Mouse (Mus musculus): Measurements from ENCODE around the gene Aamp.

Gene Aamp

GRCm38 (mm10) chr1:74250096-74250495 lies 34.4 kb downstream of the Aamp start:
- in situ Hi-C loops (cut with MboI; ENCODE audit: low pct_unique_long_range_greater_than_20kb in 1 of 2, low sequenced_read_pairs in 2 of 2, unreplicated experiment in 1 of 2) = no loop called here

GRCm38 (mm10) chr1:74249331-74249980 lies 35.1 kb downstream of the Aamp start:
- in situ Hi-C loops (cut with MboI; ENCODE audit: low pct_unique_long_range_greater_than_20kb in 1 of 2, low sequenced_read_pairs in 2 of 2, unreplicated experiment in 1 of 2) = no loop called here

GRCm38 (mm10) chr1:74248799-74249198 lies 35.7 kb downstream of the Aamp start:
- in situ Hi-C loops (cut with MboI; ENCODE audit: low pct_unique_long_range_greater_than_20kb in 1 of 2, low sequenced_read_pairs in 2 of 2, unreplicated experiment in 1 of 2) = no loop called here

DNA sequence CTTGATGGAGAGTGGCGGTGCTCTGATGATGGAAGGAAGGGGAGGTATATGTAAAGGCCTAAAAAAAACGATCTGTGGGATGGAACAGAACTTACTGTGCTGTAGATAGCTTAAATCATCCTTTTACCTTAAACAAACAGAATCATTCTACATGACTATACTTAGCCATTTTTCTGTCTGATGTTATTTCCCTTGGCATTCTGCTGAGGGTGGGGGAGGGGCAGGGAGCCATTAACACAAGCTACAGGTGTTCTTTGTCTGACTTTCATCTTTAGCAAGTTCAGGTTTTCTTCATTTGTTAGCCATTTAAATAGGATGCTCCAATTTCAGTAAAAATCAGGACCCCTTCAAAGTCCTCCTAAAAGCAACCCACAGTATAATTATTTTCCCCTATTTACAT lies 39.0 kb downstream of the Aamp start:
- in situ Hi-C loops (cut with MboI; ENCODE audit: low pct_unique_long_range_greater_than_20kb in 1 of 2, low sequenced_read_pairs in 2 of 2, unreplicated experiment in 1 of 2) = no loop called here

DNA sequence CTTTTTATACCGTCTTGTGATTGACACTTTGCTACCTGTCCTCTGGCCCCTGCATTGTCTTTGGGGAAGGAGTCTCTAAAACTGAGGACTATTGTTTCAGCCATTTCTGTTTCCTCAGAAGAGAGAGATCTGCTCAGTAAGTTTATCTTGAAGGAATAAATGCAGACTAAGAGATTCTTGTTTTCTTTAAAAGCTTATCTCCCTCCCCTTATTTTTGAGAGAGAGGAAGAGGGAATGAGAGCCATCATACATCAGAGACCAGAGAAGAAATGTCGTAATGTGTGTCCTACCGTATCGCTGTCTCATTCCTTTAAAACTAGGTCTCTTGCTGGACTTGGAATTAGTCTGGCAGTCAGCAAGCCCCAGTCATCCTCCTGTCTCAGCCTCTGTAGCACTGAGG lies 43.7 kb downstream of the Aamp start:
- in situ Hi-C loops (cut with MboI; ENCODE audit: low pct_unique_long_range_greater_than_20kb in 1 of 2, low sequenced_read_pairs in 2 of 2, unreplicated experiment in 1 of 2) = no loop called here

GRCm38 (mm10) chr1:74240311-74240710 lies 44.2 kb downstream of the Aamp start:
- in situ Hi-C loops (cut with MboI; ENCODE audit: low pct_unique_long_range_greater_than_20kb in 1 of 2, low sequenced_read_pairs in 2 of 2, unreplicated experiment in 1 of 2) = no loop called here

GRCm38 (mm10) chr1:74239618-74240017 lies 44.9 kb downstream of the Aamp start:
- in situ Hi-C loops (cut with MboI; ENCODE audit: low pct_unique_long_range_greater_than_20kb in 1 of 2, low sequenced_read_pairs in 2 of 2, unreplicated experiment in 1 of 2) = no loop called here

DNA sequence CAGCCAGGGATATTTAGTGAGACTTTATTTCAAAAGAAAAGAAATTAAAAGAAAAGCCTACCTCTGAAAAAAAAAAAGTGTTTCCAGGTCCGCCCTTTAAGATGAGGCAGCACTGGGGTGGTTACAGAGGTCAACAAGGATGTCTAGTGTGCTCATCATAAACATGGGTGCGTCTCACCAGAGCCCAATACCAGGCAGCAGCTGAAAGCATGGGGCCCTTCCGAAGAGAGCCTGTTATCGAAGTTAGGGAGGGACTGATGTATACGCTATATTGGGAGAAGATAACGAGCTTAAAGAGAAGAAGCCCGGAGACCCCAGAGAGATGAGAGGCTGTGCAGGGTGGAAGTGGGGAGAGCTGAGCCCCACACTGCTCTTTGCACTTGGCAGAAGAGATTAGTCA lies 45.4 kb downstream of the Aamp start:
- in situ Hi-C loops (cut with MboI; ENCODE audit: low pct_unique_long_range_greater_than_20kb in 1 of 2, low sequenced_read_pairs in 2 of 2, unreplicated experiment in 1 of 2) = no loop called here

DNA sequence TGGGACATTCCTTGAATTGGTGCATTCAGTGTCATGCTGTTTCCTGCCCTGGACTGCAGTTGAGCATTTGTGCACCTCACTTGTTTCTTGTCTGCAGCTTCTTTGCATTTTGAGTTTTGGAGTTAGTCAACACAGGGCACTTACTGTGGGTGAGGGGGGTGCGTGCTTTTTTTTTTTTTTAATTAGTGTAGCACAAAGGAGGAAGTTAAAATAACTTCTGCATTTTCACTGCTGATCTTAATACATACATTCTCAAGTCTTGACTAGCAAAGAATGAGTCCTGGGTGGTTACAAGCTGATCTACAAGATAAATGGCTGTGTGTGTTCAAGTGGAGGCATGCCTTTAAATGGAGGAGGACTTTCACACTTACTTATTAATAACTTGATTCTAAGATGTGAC lies 46.4 kb downstream of the Aamp start:
- in situ Hi-C loops (cut with MboI; ENCODE audit: low pct_unique_long_range_greater_than_20kb in 1 of 2, low sequenced_read_pairs in 2 of 2, unreplicated experiment in 1 of 2) = no loop called here

DNA sequence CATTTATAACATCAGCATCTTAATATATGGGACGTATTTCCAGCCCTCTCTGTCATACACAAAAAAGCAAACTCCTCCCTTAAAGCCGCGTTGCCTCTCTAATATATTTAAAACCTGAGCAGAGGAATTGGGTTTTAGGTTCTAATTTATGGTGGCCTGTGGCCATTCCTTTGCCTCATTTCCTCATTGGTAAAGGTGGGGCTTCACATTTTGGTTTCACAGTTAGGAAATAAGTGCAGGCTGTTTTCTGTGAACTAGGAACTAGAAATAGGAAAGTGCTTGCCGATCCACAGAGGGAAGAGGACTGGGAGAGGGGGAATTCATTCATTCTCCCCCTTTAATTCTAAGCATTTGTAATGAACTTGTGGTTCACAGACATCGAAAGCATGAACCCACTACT lies 46.9 kb downstream of the Aamp start:
- in situ Hi-C loops (cut with MboI; ENCODE audit: low pct_unique_long_range_greater_than_20kb in 1 of 2, low sequenced_read_pairs in 2 of 2, unreplicated experiment in 1 of 2) = no loop called here

GRCm38 (mm10) chr1:74236590-74237317 lies 47.8 kb downstream of the Aamp start:
- in situ Hi-C loops (cut with MboI; ENCODE audit: low pct_unique_long_range_greater_than_20kb in 1 of 2, low sequenced_read_pairs in 2 of 2, unreplicated experiment in 1 of 2) = no loop called here

GRCm38 (mm10) chr1:74235938-74236589 lies 48.5 kb downstream of the Aamp start, which contains the start of gene Arpc2:
Gene Arpc2 (plus strand): TSS chr1:74236084.
- in situ Hi-C loops (cut with MboI; ENCODE audit: low pct_unique_long_range_greater_than_20kb in 1 of 2, low sequenced_read_pairs in 2 of 2, unreplicated experiment in 1 of 2) = no loop called here

- in situ Hi-C loops (cut with MboI; ENCODE audit: low pct_unique_long_range_greater_than_20kb in 1 of 2, low sequenced_read_pairs in 2 of 2, unreplicated experiment in 1 of 2) = no loop called here
These were observed 53.5 kb downstream of the Aamp start for GRCm38 (mm10) chr1:74230992-74231391.

- in situ Hi-C loops (cut with MboI; ENCODE audit: low pct_unique_long_range_greater_than_20kb in 1 of 2, low sequenced_read_pairs in 2 of 2, unreplicated experiment in 1 of 2) = no loop called here
These were observed 54.6 kb downstream of the Aamp start for GRCm38 (mm10) chr1:74229942-74230341.
